Mouse (Mus musculus) midbrain, postnatal 0 days (tissue): ENCODE measurements around the gene Trim52. TPM values are rescaled to one million over a fixed set of nuclear protein-coding genes. Genes with fewer than 3 reads are reported as not detected.
A peak's percentile ranks its signal among the peaks of the same experiment; 100 is the strongest.

Experiments used
- ATAC-seq: fragments of 200-750 bp; cut with Nextera tagmentation; 2 replicates; pipeline ENCODE4 v1.8.0; 2017; ENCODE audit warnings: moderate number of reproducible peaks, mild to moderate bottlenecking, moderate TSS enrichment, moderate library complexity; ENCODE audit not compliant: low FRiP score
- DNase-seq: peaks from one replicate; pipeline ENCODE4 v3.0.0-alpha.2; 2015; ENCODE audit warnings: low spot score
- H3K27ac ChIP-seq: fragments of 300-500 bp; sonication (generic); 2 replicates; pipeline ENCODE4 v1.5.1; 2014; ENCODE audit warnings: low read depth, mild to moderate bottlenecking, low read length, mixed read lengths
- H3K27me3 ChIP-seq: fragments of 300-500 bp; sonication (generic); 2 replicates; pipeline ENCODE4 v1.6.1; 2014; ENCODE audit warnings: low read length, control low read depth, mixed read lengths; ENCODE audit not compliant: insufficient read depth
- H3K36me3 ChIP-seq: fragments of 300-500 bp; sonication (generic); 2 replicates; pipeline ENCODE4 v1.6.1; 2014; ENCODE audit warnings: low read length, control low read depth, mixed read lengths; ENCODE audit not compliant: insufficient read depth
- H3K4me1 ChIP-seq: fragments of 300-500 bp; sonication (generic); 2 replicates; pipeline ENCODE4 v1.6.1; 2014; ENCODE audit warnings: mild to moderate bottlenecking, control low read depth, antibody characterized with exemption, low read length, mixed read lengths; ENCODE audit not compliant: insufficient read depth
- H3K4me2 ChIP-seq: fragments of 300-500 bp; sonication (generic); 2 replicates; pipeline ENCODE4 v1.6.1; 2014; ENCODE audit warnings: low read depth, mild to moderate bottlenecking, low read length, mixed read lengths; ENCODE audit not compliant: poor library complexity, severe bottlenecking
- H3K4me3 ChIP-seq: fragments of 300-500 bp; sonication (generic); 2 replicates; pipeline ENCODE4 v1.5.1; 2014; ENCODE audit warnings: low read depth, mild to moderate bottlenecking, low read length, moderate library complexity
- H3K9ac ChIP-seq: fragments of 300-500 bp; sonication (generic); replicated peaks from 2 replicates; pipeline ENCODE4 v1.6.1; 2014; ENCODE audit warnings: mild to moderate bottlenecking, low read length, moderate library complexity, mixed read lengths; ENCODE audit not compliant: poor library complexity, severe bottlenecking
- H3K9me3 ChIP-seq: fragments of 300-500 bp; sonication (generic); 2 replicates; pipeline ENCODE4 v1.6.1; 2016; ENCODE audit warnings: low read length, control low read depth
- CTCF ChIP-seq: IDR thresholded peaks from 2 replicates; pipeline ENCODE4 v1.5.1; 2016; ENCODE audit warnings: antibody characterized with exemption, mild to moderate bottlenecking
- WGBS: fragments of 180-500 bp; shearing (Covaris S2); extraction: QIAGEN DNeasy Blood & Tissue Kit; methylation state at CpG from one replicate; pipeline ENCODE4 v1.1.7; 2014; 5-methylcytosine and 5-hydroxymethylcytosine counted together
- polyA plus RNA-seq: library from polyadenylated mRNA; unstranded; fragments of >200 nt; fragmentation: Nextera tagmentation; extraction: Ambion mirVana; gene quantifications from 2 replicates; pipeline ENCODE4 v1.2.1, GENCODE M21; 2015
- total RNA-seq: library from RNA; depleted of rRNA; stranded (reverse); fragments of >200 nt; gene quantifications from 2 replicates; pipeline ENCODE4 v1.2.3, GENCODE M21; 2014; rRNA removed

The Trim52 gene
- not detected in 2 replicates for total RNA-seq
- not detected in 2 replicates for polyA plus RNA-seq

DNA sequence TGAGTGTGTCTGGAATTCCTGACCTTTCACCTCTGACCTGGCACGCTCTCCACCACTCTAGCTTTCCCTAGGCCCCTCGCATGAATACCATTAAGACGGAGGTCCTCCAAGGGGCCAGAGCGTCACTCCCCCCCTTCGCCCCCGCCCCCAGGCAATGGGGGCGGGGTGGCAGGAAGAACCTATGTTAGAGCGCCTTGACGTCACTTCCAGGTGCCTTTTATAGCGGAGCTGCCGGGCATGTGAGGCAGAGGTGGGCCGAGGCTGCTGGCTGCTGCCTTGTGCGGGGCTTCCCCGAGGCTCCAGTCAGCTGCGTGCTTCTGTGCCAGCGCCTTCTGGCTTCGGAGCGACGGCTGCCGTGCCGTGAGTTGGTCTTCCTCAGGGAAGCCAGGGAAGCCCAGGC, at the start of gene Trim52:
TSS of gene Trim52 (plus strand) at position 219 of the 400 bp plus-strand sequence.
- H3K36me3 ChIP-seq: no peaks in the 10 kb centered on the region
- DNase-seq (no peak), ATAC-seq (no peak)
- TF ChIP-seq CTCF: no peak
- no peak within 1 kb of the TSS for H3K9ac ChIP-seq
- H3K4me2 ChIP-seq: no peak within 1 kb of the TSS
- no peaks in the 10 kb centered on the region for H3K9me3 ChIP-seq
- H3K4me1 ChIP-seq: no peaks in the 10 kb centered on the region
- no peak within 1 kb of the TSS for H3K4me3 ChIP-seq
- no peaks in the 10 kb centered on the region for H3K27me3 ChIP-seq
- H3K27ac ChIP-seq: no peak within 1 kb of the TSS
- WGBS: 98% methylated on average over 21 of the region's 21 CpGs

DNA sequence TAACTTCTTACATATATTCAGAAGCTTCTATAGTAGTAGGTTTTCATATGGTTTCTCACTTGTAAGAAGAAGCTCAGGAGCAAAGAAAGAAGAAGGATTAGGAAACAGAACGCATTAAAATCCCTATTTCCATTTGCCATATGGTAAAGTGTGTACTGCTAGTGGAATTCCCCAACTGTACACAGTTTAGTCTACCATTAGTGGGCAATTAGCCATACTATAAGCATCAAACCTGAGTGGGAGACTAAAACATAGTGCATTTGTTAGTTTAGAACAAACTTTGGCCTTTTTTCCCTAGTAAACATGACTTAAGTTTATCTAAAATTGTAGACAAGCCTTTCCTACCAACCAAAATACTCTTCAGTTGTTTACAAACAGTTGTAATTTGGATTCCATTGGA, 33.4 kb upstream of the Trim52 start:
- 87% methylated on average over 1 of the region's 1 CpGs for WGBS
- no peak for ATAC-seq
- H3K9ac ChIP-seq: no peak overlapping the region
- no peak for TF ChIP-seq CTCF
- H3K36me3 ChIP-seq: no peaks in the 10 kb centered on the region
- H3K4me1 ChIP-seq: no peaks in the 10 kb centered on the region
- H3K27me3 ChIP-seq: no peaks in the 10 kb centered on the region
- no peak overlapping the region for H3K27ac ChIP-seq
- no peak for DNase-seq
- H3K4me2 ChIP-seq: no peak overlapping the region
- no peaks in the 10 kb centered on the region for H3K9me3 ChIP-seq
- H3K4me3 ChIP-seq: no peak overlapping the region

DNA sequence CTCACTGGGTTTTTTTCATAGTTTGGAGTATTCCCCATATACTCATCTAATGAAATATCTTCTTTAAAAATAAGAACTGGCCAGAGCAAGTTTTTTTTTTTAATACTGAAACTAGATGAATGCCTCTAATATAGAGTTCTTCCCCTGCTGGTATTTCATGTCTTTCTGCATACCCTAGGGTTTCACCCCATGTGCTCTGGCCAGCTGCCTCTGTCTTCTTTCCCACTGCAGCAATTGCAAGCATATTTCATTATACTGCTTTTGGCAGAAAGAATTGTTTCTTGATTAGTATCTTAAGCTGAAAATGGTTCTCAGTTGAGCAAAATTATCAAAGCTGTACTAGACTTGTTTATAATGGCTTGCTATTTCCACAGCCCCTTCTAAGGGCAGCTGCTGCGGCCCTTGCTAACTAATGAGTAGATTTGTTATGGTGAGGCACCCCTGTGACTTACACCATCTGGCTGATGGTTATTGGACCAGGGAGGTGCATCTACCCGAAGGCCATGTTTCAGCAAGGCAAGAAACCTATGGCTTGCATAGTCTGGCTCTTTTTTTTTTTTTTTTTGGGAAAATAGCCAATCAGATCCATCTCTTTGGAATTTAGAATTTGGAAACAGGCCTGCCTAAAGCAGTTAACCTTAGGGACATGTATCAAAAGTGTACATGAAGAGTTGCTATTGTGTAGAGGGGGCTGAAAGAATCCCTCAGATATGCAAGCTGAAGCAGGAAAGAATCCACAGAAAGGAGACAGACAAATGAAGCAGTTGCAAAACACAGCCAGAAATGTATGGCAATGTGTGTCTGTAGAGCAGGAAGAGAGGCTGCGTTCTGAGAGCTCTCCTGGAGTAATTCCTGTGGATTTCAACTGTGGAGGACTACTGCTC, 30.6 kb upstream of the Trim52 start:
- Histone ChIP-seq H3K9ac (no peak overlapping the region), H3K4me2 (no peak overlapping the region), H3K27ac (no peak overlapping the region), H3K4me1 (no peaks in the 10 kb centered on the region), H3K9me3 (no peaks in the 10 kb centered on the region), H3K36me3 (no peaks in the 10 kb centered on the region), H3K4me3 (no peak overlapping the region), H3K27me3 (no peaks in the 10 kb centered on the region)
- DNase-seq (peak; percentile 84), ATAC-seq (no peak; the same call in 1 of the 2 replicates)
- 66% methylated on average over 3 of the region's 3 CpGs for WGBS
- no peak for TF ChIP-seq CTCF

DNA sequence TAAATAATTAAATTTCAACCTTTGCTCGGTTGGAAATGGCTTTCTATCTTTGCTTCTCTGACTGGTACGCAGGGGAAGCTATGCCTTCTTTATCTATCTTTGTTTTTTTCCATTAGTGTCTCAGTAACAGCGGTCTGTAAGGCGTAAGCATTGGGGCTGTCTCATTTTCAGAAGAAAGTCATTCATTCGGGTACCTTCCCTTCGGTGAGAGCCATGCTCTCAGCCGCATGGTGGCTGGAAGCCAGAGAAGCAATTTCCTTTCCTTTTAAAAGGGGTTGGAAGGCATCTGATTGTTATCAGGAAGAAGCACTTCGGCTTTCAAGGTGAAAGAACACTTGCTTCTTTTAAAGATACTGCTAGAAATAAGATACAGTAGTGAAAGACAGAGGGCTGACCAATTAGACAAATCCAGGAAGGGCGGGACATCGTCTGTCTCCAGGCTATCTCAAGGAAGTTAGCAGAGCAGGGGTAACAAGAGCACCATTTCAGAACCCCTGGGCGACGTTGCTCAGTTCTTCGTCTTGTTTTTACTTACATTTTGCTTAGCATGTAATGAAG, 17.4 kb upstream of the Trim52 start:
- no peak for ATAC-seq
- H3K9me3 ChIP-seq: no peaks in the 10 kb centered on the region
- no peaks in the 10 kb centered on the region for H3K36me3 ChIP-seq
- peak; percentile 19 for DNase-seq
- H3K4me1 ChIP-seq: no peaks in the 10 kb centered on the region
- no peak overlapping the region for H3K4me2 ChIP-seq
- no peak for TF ChIP-seq CTCF
- 81% methylated on average over 13 of the region's 13 CpGs for WGBS
- H3K27ac ChIP-seq: no peak overlapping the region
- H3K27me3 ChIP-seq: no peaks in the 10 kb centered on the region
- no peak overlapping the region for H3K4me3 ChIP-seq
- no peak overlapping the region for H3K9ac ChIP-seq

DNA sequence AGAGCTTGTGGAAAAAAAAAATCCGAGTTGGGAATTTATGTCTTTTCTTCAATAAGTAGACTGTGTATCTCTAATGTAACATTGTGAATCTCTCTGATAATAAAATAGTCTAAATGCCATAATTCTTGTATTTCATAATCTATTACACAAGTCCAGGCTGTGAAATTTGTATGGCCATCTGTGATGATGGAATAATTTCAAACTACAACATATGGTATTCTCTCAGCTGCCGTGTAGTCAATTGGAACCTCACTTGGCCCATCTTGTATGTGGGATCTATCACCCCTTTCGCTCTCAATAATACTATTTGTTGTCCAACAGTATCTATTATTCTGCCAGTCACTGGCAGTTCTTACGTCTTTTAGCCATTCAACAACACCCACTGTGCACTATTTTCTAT, 9.2 kb upstream of the Trim52 start:
- WGBS: 90% methylated on average over 4 of the region's 4 CpGs
- Histone ChIP-seq H3K36me3 (no peaks in the 10 kb centered on the region), H3K4me2 (no peak overlapping the region), H3K4me3 (no peak overlapping the region), H3K27ac (no peak overlapping the region), H3K9ac (no peak overlapping the region), H3K4me1 (no peaks in the 10 kb centered on the region), H3K27me3 (no peaks in the 10 kb centered on the region), H3K9me3 (no peaks in the 10 kb centered on the region)
- no peak for ATAC-seq
- no peak for TF ChIP-seq CTCF
- DNase-seq: no peak

DNA sequence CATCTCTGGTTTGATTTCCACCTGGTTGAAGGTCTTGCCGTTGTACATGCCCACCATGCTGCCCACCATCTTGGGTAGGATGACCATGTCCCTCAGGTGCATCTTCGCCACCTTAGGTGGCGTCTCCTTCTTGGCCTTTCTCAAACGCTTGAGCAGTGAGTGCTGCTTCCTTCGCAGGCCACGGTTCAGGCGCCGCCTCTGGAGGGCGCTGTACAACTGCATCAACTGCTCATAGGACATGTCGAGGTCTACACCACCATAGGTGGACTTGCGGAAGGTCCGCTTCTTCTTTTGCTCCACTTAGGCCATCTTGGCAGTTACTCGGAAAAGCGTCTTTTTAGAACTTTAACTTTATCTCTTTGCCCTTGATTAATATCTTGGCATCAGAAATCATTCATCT, 5.1 kb upstream of the Trim52 start:
- Histone ChIP-seq H3K36me3 (no peaks in the 10 kb centered on the region), H3K9ac (no peak overlapping the region), H3K27me3 (no peaks in the 10 kb centered on the region), H3K9me3 (no peaks in the 10 kb centered on the region), H3K4me2 (no peak overlapping the region), H3K4me1 (no peaks in the 10 kb centered on the region), H3K4me3 (no peak overlapping the region), H3K27ac (no peak overlapping the region)
- 92% methylated on average over 14 of the region's 14 CpGs for WGBS
- DNase-seq (no peak), ATAC-seq (no peak)
- no peak for TF ChIP-seq CTCF
